Mouse (Mus musculus): ENCODE results near the gene Krtdap.
"Not testable (repeated sequence)": the region's sequence is repeated elsewhere in the genome, so short reads cannot be mapped to it uniquely, and the experiment has no call there.

The Krtdap gene

DNA sequence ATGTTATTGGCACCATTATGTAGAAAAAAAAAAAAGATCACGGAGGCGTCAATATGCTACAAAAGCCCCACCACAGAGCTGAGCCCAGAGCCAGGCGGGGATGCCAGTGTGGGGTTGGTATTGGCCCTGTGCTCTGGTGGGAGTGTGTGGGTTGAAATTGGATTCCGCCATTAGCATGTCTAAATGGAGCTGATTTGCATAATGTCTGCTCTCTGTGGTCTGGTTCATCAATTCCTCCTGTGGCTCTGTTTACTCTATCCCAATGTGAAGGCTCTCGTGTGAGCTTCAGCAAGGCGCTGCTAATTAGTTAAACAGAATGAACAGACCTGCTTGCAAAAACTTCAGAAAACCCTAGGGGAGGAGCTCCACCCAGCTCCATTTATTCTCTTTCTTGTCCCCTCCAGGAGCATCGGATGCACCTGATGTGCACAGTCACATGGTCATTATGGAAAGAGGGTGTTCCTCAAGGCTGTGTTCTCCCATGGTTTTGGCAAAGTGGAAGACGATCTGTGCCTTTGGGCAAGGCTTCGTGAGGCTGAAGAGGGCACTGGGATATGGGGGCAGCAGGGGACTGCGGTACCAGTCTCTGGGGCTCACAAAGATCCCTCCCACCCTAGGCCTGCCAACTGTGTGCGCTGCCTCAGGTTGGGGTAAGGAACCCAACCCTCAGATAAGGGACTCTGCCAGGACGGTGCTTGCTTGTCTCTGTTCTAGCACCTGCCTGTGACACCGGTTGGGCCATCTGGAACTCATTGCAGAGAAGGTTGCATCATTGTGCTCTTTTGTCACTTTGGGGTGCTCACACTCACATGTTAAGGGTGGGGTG is 1.8 kb upstream of the Krtdap start:
- in situ Hi-C loops (cut with MboI, MseI), result no loop called here

DNA sequence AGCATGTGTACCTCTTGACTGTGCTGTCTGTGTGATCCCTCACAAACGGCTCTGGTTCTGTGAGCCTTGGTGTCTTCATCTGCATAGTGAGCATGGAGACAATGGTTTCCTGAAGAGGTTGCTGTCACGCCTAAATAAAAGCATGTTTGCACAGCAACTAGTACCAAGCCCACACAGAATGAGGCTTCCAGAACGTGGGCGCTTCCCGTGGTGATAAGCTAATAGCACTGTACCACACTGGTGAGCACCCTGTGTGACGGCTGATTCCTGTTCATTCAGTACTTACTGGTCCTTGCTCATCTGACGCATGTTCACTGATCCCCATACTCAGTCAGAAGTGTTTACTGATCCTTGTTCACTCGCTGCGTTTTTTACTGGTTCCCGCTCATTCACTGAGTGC is 2.4 kb downstream of the Krtdap start:
- in situ Hi-C loops (cut with MboI, MseI), result no loop called here

DNA sequence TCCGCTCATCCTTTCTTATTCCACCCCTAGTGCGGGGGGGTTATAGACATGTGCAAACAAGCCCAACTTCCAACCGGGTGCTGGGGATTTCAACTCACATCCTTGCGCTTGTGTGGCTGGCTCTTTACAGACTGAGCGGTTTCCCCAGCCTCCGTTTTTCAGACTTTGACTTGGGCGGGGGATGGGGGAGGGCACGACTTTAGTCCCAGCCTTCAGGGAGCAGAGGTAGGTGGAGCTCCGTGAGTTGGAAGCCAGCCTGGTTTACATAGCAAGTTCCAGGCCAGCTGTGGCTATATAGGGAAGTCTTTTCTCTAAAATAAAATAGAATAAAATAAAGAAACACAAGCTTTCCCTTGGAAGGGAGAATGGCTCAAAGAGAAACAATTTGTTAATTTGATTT is 4.2 kb downstream of the Krtdap start:
- in situ Hi-C loops (cut with MboI, MseI), result no loop called here

DNA sequence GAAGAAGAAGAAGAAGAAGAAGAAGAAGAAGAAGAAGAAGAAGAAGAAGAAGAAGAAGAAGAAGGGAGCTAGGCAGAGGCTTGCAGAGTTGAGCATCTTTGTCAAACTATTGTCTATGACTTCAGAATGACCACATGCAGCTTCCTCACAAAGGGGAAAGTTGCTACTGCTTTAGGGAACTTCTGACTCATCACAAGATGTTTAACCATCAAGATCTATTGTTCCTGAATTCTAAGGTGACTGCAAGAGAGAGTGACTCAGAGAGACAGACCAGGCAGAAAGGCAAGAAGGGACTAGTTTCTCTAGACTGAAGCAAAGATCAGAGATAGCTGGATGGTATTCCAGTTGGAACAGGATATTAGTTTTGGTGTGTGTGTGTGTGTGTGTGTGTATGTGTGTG is 7.2 kb downstream of the Krtdap start:
- in situ Hi-C loops (cut with MboI, MseI), result no loop called here

DNA sequence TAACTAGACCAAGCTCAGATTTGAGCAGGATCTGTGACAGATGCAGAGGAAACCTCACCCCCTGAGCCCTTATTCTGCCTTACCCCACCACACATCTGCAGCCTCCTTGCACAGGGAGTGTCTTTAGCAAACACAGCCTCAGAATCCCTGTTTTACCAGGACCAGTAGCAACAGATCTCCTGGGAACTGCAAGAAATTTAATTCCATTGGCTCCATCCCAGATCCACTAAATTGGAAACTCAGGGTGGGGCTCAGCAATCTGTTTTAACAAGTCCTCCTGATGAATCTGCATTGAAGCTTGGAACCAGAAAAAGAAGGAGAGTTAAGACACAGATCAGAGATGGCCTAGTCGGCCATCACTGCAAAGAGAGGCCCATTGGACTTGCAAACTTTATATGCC is 9.1 kb downstream of the Krtdap start:
- in situ Hi-C loops (cut with MboI, MseI), result no loop called here

DNA sequence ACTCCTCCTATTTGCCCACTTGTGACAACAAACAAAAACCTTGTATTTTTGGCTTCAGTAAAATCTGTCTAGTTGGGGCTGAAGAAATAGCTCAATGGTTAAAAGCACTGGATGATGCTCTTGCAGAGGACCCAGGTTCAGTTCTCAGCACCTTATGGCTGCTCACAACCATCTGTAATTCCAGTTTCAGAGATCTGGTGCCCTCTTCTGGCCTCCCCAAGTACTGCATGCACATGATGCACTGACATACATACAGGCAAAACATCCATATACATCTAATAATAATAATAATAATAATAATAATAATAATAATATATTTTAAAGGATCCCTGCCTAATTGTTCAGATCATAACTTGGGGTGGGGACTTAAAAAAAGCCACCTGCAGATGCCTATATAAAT is 13.0 kb downstream of the Krtdap start:
- in situ Hi-C loops (cut with MboI, MseI), result loop anchor here (5.0 kb wide), 1 partner anchor 177 kb away; no protein-coding TSS in a partner anchor

DNA sequence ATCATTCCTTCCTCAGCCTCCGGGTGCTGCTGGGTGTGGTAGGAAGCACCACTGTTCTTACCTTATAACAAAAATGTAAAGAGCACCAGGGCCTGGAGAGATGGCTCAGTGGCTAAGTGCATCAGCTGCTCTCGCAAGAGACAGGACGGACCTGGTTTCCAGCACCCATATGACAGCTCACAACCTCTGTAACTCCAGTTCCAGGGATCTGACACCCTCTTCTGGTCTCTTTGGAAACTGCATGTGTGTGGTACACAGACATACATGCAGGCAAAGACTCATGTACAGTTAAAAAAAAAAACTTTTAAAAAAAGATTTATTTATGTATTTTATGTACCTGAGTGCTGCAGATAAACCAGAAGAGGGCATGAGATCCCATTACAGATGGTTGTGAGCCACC is 15.6 kb downstream of the Krtdap start:
- in situ Hi-C loops (cut with MboI, MseI), result loop anchor here (5.0 kb wide), 1 partner anchor 174 kb away; no protein-coding TSS in a partner anchor

DNA sequence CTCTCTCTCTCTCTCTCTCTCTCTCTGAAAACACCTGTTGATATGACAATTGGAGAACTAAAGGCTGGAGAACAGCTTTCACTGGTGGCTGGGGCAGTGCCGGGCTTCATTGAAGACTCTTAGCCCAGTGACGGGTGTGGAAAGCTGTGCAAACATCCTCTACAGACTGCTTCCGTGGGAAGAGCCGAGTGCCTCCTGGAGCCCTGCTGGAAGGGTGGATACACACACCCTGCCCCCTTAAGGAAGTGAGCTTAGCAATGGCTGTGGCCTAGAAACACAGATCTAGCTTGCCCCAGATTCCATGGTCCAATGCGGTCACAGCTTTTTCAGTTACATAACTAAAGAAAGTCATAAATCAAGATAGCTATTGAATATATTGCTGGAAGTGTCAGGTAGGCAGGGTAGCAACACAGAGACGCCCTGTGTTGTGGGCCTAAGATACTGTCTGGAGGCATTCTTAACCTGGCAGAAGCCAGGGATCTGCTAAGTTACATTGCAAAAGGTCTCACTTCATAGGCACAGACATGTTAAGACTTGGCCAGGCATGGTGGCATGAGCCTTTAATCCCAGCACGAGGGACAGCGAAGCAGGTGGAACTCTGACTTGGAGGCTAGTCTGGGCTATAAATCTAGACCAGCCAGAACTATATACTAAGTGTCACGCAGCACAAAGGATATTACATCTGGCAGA is 16.5 kb downstream of the Krtdap start:
- in situ Hi-C loops (cut with MboI, MseI), result loop anchor here (5.0 kb wide), 1 partner anchor 173 kb away; no protein-coding TSS in a partner anchor

DNA sequence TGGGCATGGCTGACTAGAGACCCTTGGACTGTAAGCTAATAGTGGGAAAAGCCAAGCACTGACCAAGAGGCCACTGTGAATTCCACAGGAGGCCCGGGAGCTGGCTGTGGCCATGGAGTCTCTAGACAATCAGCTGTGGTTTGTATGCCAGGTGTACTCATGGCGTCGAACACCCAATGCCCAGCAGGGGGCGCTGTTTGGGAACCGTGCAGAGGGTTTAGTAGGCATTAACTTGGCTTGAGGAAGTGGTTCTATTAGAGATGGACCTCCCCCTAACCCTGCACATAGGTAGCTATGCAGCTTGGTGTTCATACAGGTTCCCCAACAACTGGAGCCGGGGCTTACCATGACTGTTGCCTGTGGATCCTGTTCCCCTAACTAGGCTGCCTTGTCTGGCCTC is 18.2 kb downstream of the Krtdap start:
- in situ Hi-C loops (cut with MboI, MseI), result loop anchor here (5.0 kb wide), 1 partner anchor 56 kb away; the partner anchor contains the start of gene Ffar1

DNA sequence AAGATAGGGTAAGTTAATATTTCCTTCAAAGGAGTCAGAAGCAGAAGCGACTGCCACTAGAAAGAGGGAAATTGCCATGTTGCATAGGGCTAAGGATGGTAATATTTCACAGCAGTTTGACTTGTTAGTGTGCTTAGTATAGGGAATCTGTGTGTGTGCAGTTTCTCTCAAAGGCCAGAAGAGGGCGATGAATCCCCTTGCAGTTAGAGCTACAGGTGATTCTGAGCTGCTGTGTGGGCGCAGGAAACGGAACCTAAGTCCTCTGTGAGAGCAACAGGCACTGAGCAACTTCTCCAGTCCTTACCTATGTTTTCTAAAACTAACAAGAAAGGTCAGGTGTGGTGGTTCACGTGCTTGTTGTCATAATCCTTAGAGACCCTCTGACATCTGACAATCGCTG is 22.6 kb downstream of the Krtdap start:
- in situ Hi-C loops (cut with MboI, MseI), result no loop called here

DNA sequence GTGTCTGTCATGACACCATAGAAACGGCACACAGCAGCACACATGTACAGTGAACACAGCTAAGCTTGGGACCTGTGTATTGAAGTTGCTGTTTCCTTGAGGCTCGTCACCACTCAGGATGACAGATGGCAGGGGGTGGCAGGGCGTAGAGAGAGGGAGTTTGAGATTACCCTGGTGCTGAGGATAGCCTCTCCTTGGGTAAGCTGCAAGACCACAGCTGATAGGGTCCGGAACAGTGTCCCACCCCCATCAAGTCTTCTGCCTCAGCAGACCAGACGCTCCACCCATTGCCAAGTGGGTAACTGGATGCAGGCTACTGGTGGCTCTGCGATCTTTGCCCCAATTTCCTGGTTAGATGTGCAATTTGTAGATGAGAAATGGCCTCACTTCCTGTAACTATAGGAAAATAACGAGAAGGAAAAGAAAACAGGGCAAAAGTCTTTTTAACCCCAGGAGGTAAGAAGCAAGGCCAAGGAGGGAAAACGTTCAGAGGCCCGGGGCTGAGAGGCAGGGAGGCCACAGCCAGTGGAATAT is 24.1 kb downstream of the Krtdap start:
- in situ Hi-C loops (cut with MboI, MseI), result no loop called here

DNA sequence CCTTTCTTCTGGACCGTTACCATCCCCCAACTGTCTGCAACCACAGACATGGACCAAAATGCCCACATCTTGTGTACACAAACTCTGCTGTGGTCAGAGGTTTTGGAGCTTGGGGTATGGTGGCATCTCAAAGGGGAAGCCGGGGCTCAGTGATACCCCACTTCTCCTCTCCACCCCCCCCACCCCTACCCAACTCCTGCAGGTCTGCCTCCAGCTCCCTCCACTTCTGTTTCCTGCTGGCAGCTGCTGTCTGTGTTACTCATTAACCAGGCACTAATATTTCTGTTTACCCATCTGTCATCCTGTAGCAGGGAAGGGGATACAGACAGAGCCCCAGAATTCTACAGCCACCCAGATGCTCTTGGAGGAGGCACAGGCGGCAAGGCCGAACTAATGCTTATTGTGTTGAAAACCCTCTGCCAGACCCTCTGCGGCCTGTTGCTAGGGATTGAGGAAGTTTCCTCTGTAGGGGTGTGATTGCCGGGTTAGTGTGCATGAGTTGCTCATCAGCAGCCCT is 24.7 kb downstream of the Krtdap start:
- in situ Hi-C loops (cut with MboI, MseI), result no loop called here

DNA sequence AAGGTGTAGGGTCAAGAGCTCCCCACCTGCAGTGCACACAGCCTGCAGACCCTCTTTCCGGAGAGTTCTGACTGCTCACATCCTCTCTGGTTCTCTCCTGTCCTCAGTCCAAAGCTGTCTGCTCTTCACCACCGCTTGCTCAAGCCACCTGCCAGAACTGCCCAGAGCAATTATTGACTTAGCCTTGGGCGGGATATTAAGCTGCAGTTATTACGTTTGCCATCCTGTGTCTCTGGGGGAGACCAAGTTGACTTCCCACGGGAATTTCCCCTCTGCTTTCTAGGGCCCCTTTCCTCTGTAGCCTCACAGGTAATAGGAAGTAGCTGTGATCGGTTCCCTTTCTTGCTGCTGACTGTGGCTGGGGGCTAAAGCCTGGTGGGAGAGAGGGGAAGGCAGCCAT is 32.4 kb downstream of the Krtdap start:
- in situ Hi-C loops (cut with MboI, MseI), result no loop called here

DNA sequence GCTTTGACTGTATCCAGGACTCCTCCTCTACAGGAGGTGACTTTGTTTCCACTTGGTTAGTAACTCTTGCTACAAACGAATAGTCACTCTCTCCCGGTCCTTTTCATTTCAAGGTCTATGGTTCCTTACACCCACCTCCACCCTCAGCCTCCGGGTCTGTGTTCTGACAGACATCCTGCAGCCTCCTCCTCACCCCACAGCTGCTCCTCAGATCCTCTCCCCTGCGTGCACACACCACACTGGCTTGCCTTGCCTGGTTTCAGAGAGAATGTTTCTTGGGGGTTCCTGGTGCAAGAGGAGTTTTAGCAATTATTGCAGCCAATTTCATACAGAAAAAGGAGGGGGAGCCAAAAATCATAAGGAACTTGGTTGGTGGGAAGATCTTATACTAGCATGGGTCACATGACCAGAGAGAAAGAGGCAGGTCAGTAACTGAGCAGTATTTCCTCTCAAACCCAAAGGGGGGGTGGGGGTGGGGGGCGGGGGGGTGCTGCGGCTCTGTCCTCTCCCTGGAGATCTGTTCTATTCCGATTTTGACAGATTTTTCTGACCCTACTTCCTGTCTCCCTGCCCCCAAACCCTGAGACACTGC is 33.3 kb downstream of the Krtdap start:
- in situ Hi-C loops (cut with MboI, MseI), result no loop called here

DNA sequence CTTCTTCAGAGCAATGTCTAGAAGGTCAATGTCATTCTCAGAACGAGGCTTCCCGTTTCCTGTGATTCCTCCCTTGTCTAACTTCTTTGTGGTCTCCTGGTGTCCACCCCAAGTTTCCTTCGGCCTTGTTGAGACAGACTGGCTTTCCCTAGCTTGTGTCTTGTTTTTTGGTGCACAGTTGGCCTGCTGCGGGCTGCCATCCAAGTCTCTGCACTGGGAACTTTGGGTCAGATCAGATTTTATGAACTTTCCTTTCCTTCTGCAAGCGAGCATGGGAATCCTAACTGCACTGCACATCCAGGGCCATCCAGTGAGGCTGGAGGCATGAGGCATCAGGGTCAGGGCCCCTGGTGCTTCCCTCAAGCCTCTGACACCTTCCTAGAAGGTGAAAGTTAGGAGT is 33.8 kb downstream of the Krtdap start:
- in situ Hi-C loops (cut with MboI, MseI), result no loop called here

DNA sequence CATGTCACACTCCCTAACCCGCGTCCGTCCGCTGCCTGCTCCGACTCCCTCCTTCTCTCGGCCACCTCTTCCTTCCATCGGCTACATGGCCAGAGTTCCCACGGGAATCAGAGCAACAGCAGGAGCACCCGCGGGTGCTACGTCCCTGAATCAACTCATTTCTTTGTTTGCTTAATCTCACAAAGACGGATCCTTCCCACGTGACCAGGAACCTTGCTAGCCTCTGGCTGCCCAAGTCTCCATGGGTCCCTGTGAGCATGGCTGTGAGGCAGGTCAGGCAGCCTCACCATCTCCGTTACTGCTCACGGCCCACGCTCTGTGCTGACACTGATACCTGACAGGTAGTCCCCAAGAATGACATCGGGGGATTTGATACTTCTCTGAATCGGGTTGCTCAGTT is 36.0 kb downstream of the Krtdap start, which contains the start of gene Ffar2:
Ffar2 (minus strand) TSS at position 101 of the 400 bp plus-strand sequence.
- in situ Hi-C loops (cut with MboI, MseI), result no loop called here

DNA sequence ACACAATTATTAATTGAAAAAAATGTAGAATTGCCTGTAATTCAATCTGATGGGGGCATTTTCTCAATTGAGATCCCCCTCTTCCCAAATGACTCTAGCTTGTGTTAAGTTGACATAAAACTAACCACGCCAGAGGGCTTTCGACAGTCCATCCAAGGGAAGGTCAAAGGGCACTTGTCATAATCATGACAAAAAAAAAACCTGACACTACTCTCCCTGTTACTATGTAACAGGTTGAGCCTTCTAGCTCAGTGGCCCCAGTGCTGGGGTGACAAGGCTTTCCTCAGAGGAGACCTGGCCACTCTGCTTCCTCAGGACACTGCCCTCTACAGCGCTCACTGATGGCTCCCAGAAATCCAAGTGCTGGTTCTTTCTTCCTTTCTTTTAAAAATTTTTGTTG is 36.6 kb downstream of the Krtdap start:
- in situ Hi-C loops (cut with MboI, MseI), result no loop called here

DNA sequence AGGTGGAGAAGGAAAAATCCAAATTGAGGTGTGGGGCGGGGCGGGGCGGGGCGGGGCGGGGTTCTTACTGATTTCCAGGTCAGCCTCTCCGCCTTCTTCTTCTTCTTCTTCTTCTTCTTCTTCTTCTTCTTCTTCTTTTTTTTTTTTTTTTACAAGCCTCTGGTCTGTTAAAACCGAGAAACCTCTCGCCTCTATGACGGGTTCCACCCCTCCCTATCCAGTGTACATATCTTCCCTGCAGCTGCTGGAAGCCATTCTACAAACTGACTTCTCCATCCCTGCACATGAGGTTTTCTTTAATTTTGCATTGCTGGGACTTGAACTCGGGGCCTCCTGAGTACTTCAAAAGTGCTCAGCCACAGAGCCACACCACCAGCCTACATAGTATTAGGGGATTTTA is 39.0 kb downstream of the Krtdap start:
- in situ Hi-C loops (cut with MboI, MseI), result no loop called here

DNA sequence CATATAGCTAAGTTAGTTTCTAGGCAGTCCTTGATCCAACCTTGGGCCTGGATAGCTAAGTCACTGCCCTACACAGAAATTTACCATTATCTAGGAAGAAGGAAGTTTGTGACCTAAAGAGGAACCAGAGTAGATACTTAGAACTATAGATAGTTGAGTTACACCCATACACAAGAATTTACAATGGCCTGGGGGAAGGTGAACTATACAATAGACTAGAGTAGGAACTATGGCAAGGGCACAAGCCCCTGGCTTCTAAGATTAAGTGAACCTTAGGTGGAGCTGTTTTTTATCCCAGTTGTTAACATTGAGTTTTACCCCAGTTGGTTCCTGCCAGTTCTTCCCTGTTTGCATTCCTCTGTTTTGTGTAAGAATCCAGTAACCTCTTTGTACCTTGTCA is 41.2 kb downstream of the Krtdap start:
- in situ Hi-C loops (cut with MboI, MseI), result not testable (repeated sequence)

DNA sequence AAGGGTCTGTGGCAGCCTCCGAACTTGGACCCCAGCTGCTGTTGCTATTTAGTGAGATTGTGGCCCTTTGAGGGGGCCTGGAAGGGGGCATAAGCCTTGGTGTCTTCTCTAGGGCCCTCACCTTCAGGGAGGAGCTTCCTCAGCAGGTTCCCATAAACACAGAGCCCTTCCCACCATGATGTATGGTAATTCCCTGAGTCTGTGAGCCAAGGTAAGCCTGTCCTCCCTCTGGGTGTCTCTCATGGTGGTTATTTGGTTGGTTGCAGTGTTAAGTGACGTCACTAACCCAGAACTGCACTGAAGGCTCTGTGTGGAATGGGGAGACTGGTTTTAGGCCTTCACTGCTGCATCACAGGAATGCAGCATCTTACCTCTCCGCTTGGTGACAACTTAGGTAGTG is 41.7 kb downstream of the Krtdap start:
- in situ Hi-C loops (cut with MboI, MseI), result no loop called here

DNA sequence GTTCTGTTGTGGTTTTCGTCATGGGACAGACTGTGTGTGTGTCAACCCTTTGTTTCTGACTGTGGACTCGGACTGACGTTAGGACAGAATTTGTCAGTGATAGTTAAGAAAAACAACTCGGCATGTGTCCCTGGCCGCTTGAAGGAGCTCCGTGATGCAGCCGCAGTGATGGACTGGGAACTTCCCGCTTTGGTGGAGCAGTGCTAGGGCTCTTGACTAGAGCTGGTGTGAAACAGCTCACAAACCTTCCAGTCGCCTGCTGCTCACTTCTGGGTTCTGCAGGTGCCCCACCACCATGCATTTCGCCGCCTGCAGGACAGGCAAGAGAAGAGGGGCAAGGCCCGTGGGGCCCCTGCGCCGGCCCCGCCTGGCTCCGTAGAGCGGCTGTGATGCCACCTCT is 44.6 kb downstream of the Krtdap start:
- in situ Hi-C loops (cut with MboI, MseI), result no loop called here

DNA sequence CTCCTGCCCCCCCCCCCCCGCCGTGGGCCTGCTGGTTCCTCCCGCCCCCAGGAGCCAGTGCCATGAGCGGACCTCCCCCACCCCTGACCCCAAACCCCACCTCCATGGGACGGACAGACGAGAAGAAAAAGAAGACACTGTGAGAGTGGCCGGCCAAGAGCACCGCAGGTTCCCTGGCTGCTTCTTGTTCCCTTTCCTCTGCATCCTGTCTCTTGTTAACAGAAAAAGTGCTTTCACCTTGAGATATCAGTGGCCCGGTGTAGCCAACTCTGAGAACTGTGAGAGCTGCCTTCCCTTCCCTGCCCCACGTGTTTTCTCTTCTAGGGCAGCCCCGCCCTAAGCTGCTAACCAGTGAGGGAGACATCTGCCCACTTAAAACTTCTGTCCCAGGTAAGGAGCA is 45.0 kb downstream of the Krtdap start:
- in situ Hi-C loops (cut with MboI, MseI), result not testable (repeated sequence)
